Mouse (Mus musculus): Measurements from ENCODE around the gene Dab1. TPM values are rescaled to one million over a fixed set of nuclear protein-coding genes. Genes with fewer than 3 reads are reported as not detected.

Gene Dab1
- polyA plus RNA-seq, 1 experiment from 2014 or later, result 20.6 TPM

DNA sequence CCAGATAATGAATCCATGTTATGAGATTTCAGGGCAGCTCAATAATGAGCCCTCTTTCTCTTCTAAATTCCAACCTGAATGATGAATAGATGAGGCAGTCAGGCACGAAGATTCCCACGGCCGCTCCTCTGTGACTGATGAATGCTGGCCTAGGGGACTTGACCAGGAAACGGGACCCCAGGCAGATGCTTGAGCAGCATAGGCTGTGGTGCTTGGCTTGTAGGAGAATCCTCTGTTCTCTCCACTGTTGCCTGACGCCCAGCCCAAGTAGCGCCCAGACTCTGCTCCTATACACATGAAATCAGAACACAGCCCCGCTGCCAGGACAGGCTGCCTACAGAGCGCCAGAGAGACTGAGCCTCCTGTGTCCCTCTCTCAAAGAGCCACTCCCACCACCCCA, 987.7 kb downstream of the Dab1 start:
- ATAC-seq (ENCODE audit: low FRiP score, low TSS enrichment), result 0 out of 2 replicates have a peak, but pooled peaks have one; percentile 42
- no peak overlapping the region for H3K27ac ChIP-seq (ENCODE audit: low read length)
- WGBS, result 55% methylated on average over 8 of the region's 8 CpGs

DNA sequence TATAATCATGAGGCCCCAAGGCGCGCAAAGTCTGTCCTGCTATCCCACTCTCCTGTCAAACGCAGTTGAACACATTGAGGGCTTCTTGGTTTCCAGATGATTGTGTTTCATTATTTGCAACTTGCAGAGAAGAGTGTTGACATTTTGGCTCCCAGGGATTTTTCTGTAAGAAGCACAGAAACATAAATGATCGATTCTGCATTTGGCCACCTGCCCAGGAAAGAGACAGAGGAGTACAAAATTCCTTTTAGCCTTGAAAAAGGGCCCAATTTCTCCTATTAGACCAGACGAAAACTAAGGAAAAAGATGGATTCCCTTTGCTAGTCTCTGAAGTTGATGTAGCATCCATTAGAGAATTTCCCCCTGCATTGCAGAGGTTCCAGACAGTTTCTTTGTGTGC, 988.5 kb downstream of the Dab1 start:
- no peak overlapping the region for H3K9ac ChIP-seq (replicated peaks; ENCODE audit: low read length)
- whole genome bisulfite sequencing, result 68% methylated on average over 5 of the region's 5 CpGs
- H3K9me3 ChIP-seq (ENCODE audit: low read length), result no peaks in the 10 kb centered on the region
- no peak for ATAC-seq (ENCODE audit: low FRiP score, low TSS enrichment)
- H3K36me3 ChIP-seq (ENCODE audit: insufficient read depth, low read length), result no peaks in the 10 kb centered on the region
- H3K4me1 ChIP-seq (ENCODE audit: insufficient read depth, low read length), result no peaks in the 10 kb centered on the region; the same call in 1 of the 2 replicates
- no peak overlapping the region for H3K4me3 ChIP-seq (ENCODE audit: low read length)
- H3K4me2 ChIP-seq (replicated peaks; ENCODE audit: low read depth, low read length), result no peak overlapping the region
- H3K27me3 ChIP-seq (ENCODE audit: insufficient read depth, low read length), result no peaks in the 10 kb centered on the region
- H3K27ac ChIP-seq (ENCODE audit: low read length), result no peak overlapping the region

More for the DNA sequence above, 987.7 kb downstream of the Dab1 start:
- H3K36me3 ChIP-seq (ENCODE audit: insufficient read depth, low read length), result no peaks in the 10 kb centered on the region
- no peak overlapping the region for H3K9ac ChIP-seq (replicated peaks; ENCODE audit: low read length)
- H3K4me1 ChIP-seq (ENCODE audit: insufficient read depth, low read length), result no peaks in the 10 kb centered on the region; the same call in 1 of the 2 replicates
- H3K4me3 ChIP-seq (ENCODE audit: low read length), result no peak overlapping the region
- no peaks in the 10 kb centered on the region for H3K9me3 ChIP-seq (ENCODE audit: low read length)
- no peak overlapping the region for H3K4me2 ChIP-seq (replicated peaks; ENCODE audit: low read depth, low read length)
- no peaks in the 10 kb centered on the region for H3K27me3 ChIP-seq (ENCODE audit: insufficient read depth, low read length)

DNA sequence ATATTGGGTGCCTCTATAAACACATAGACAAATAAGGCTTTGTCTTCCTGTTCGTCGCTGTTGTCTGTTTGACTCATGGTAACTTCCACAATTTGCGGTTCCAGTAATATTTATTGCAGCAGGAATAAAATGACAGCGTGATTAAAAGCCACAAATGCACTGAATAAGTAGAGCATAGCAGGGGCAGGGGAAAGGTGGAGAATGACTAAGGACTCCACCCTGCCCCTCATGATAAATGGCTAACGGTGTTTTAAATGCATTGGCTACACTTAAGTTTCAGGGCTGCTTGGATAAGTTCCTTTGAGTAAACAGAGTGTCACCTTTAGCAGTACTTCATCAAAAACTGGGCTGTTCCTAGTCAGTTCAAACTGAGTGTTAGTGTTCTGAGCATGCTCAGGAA, 1000.3 kb downstream of the Dab1 start:
- H3K4me2 ChIP-seq (replicated peaks; ENCODE audit: low read depth, low read length), result no peak overlapping the region
- H3K9me3 ChIP-seq (ENCODE audit: low read length), result no peaks in the 10 kb centered on the region
- no peaks in the 10 kb centered on the region for H3K27me3 ChIP-seq (ENCODE audit: insufficient read depth, low read length)
- 25% methylated on average over 5 of the region's 5 CpGs for WGBS
- no peak overlapping the region for H3K4me3 ChIP-seq (ENCODE audit: low read length)
- 0 out of 2 replicates have a peak, but pooled peaks have one; percentile 4 for ATAC-seq (ENCODE audit: low FRiP score, low TSS enrichment)
- H3K9ac ChIP-seq (replicated peaks; ENCODE audit: low read length), result no peak overlapping the region
- no peak overlapping the region for H3K27ac ChIP-seq (ENCODE audit: low read length)
- H3K4me1 ChIP-seq (ENCODE audit: insufficient read depth, low read length), result no peaks in the 10 kb centered on the region
- no peaks in the 10 kb centered on the region for H3K36me3 ChIP-seq (ENCODE audit: insufficient read depth, low read length)

DNA sequence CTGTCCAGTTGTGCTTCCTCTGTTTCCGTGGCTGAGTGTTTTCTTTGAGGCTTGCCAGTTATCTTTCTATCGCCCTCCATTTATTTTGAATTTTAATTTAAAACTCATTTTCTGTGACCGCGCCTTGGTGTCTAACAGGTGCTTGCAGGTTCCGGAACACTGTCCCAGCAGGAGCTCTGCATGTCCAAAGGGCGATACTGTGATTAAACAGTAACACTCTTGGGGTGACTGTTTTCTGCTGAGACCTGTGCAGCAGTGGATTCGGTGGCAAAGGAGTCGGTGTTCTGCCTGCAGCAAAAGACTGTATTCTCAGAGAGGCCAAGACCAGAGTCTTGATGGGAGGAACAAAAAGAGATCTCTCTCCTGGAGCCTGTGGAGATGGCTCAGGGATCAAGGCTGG, 1006.2 kb downstream of the Dab1 start:
- ATAC-seq (ENCODE audit: low FRiP score, low TSS enrichment), result peak; percentile 59; the same call in 1 of the 2 replicates
- Histone ChIP-seq H3K9me3 (ENCODE audit: low read length) (no peaks in the 10 kb centered on the region), H3K9ac (replicated peaks; ENCODE audit: low read length) (no peak overlapping the region), H3K36me3 (ENCODE audit: insufficient read depth, low read length) (no peaks in the 10 kb centered on the region), H3K27ac (ENCODE audit: low read length) (0 out of 2 replicates have a peak overlapping the region, but pooled peaks have one; percentile 14), H3K4me2 (replicated peaks; ENCODE audit: low read depth, low read length) (no peak overlapping the region), H3K4me3 (ENCODE audit: low read length) (no peak overlapping the region), H3K4me1 (ENCODE audit: insufficient read depth, low read length) (peaks cover 7% of the 10 kb centered on the region; the same call in 1 of the 2 replicates), H3K27me3 (ENCODE audit: insufficient read depth, low read length) (no peaks in the 10 kb centered on the region)
- 66% methylated on average over 8 of the region's 8 CpGs for WGBS

DNA sequence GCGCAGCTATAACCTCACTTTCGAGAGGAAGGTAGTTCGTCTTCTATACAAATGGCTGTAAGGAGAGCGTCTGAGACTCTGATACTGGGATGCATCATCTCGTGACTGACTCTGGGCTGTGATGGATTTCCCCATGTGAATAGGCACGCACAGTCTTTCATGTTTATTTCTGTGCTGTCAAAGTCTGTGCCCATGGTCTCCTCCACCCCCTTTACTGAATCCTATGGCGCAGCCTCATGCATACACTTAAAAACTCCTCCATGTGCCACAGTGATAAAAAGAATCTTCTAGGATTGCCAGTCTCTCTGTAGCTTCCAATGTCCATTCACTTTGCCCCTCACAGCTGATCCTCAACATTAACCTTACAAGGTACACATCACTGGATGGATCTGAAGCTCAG, 1009.5 kb downstream of the Dab1 start:
- Histone ChIP-seq H3K9me3 (ENCODE audit: low read length) (no peaks in the 10 kb centered on the region), H3K4me3 (ENCODE audit: low read length) (no peak overlapping the region), H3K4me2 (replicated peaks; ENCODE audit: low read depth, low read length) (no peak overlapping the region), H3K27me3 (ENCODE audit: insufficient read depth, low read length) (no peaks in the 10 kb centered on the region), H3K27ac (ENCODE audit: low read length) (no peak overlapping the region), H3K36me3 (ENCODE audit: insufficient read depth, low read length) (no peaks in the 10 kb centered on the region), H3K4me1 (ENCODE audit: insufficient read depth, low read length) (peaks cover 7% of the 10 kb centered on the region; the same call in 1 of the 2 replicates), H3K9ac (replicated peaks; ENCODE audit: low read length) (no peak overlapping the region)
- ATAC-seq (ENCODE audit: low FRiP score, low TSS enrichment), result no peak
- WGBS, result 88% methylated on average over 7 of the region's 7 CpGs

DNA sequence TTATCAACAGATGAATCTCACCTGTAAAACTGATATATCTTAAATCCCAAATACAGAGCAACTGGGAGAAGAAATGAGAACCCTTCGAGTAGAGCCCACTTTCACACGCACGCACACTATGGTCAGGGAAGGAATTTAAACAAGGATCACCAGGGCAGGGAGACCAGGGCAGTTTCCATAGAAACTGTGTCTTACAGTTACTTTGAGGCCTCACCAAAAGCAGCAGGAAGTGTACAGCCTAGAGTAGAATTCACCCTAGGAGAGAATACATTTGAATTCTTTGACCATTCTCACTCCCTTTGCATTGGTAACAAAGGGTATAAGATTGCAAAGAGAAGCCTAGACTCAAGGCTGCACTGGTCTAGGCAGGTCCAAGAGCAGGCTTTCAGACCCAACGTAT, 1017.9 kb downstream of the Dab1 start:
- no peak overlapping the region for H3K4me3 ChIP-seq (ENCODE audit: low read length)
- no peaks in the 10 kb centered on the region for H3K27me3 ChIP-seq (ENCODE audit: insufficient read depth, low read length)
- no peak overlapping the region for H3K4me2 ChIP-seq (replicated peaks; ENCODE audit: low read depth, low read length)
- no peaks in the 10 kb centered on the region for H3K36me3 ChIP-seq (ENCODE audit: insufficient read depth, low read length)
- no peak for ATAC-seq (ENCODE audit: low FRiP score, low TSS enrichment)
- H3K27ac ChIP-seq (ENCODE audit: low read length), result no peak overlapping the region
- no peaks in the 10 kb centered on the region for H3K9me3 ChIP-seq (ENCODE audit: low read length)
- no peak overlapping the region for H3K9ac ChIP-seq (replicated peaks; ENCODE audit: low read length)
- H3K4me1 ChIP-seq (ENCODE audit: insufficient read depth, low read length), result no peaks in the 10 kb centered on the region
- 96% methylated on average over 4 of the region's 4 CpGs for WGBS

DNA sequence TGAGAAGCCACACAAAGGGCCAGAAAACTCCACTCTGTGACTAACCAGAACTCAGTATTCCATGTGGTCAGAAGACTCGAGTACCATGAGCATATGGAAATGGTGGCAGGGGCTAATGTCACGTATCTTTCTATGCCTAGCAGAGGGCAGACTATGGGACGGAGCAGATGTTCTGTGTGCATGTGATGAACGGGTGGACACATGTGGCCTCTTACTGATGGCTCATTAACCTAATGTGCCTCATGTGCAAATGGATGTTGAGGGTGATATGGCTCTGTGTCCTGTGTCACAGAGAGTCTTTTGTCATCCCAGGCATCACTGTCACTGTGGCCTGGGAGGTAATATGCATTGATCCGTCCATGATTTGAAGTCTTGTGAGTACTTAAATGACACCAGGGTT, 1021.5 kb downstream of the Dab1 start:
- H3K27ac ChIP-seq (ENCODE audit: low read length), result no peak overlapping the region
- 88% methylated on average over 5 of the region's 5 CpGs for WGBS
- H3K4me2 ChIP-seq (replicated peaks; ENCODE audit: low read depth, low read length), result no peak overlapping the region
- no peaks in the 10 kb centered on the region for H3K4me1 ChIP-seq (ENCODE audit: insufficient read depth, low read length)
- H3K9me3 ChIP-seq (ENCODE audit: low read length), result no peaks in the 10 kb centered on the region
- H3K9ac ChIP-seq (replicated peaks; ENCODE audit: low read length), result no peak overlapping the region
- H3K36me3 ChIP-seq (ENCODE audit: insufficient read depth, low read length), result no peaks in the 10 kb centered on the region
- no peak overlapping the region for H3K4me3 ChIP-seq (ENCODE audit: low read length)
- H3K27me3 ChIP-seq (ENCODE audit: insufficient read depth, low read length), result no peaks in the 10 kb centered on the region
- ATAC-seq (ENCODE audit: low FRiP score, low TSS enrichment), result no peak

DNA sequence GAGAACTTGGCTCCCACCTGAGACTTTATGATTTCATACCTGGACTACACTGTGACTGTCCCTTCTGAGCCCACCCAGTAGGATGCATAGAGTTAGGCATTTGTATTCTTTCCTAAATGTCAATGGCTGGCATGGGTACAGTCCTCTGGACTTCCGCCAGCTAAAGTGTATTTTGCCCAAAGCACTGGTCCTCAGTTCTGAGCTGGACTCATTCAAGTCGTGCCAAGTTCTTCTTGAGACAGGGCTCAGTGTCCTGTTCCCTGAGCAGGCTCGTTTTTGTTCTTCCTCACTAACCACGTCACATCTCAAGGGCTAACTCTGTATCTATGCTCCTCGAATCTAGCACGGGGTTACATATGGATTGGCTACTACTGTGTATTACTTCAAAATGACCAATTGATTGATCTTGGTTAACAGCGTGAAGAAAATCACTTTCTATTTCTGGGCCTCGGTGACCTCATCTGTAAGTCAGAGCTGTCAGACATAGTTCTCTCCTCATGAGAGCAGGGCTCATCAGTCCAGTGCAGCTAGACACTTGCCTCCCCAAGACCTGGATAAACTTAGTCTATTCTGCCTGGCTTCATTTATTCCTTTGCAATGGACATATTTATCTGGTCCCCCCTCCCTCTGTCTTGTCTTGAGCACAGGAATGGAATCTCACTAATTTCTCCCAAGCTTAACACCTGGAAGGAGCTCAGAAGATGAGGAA, 1023.8 kb downstream of the Dab1 start:
- Histone ChIP-seq H3K4me3 (ENCODE audit: low read length) (no peak overlapping the region), H3K9ac (replicated peaks; ENCODE audit: low read length) (no peak overlapping the region), H3K4me2 (replicated peaks; ENCODE audit: low read depth, low read length) (no peak overlapping the region), H3K9me3 (ENCODE audit: low read length) (no peaks in the 10 kb centered on the region), H3K27ac (ENCODE audit: low read length) (no peak overlapping the region), H3K36me3 (ENCODE audit: insufficient read depth, low read length) (no peaks in the 10 kb centered on the region), H3K4me1 (ENCODE audit: insufficient read depth, low read length) (no peaks in the 10 kb centered on the region), H3K27me3 (ENCODE audit: insufficient read depth, low read length) (no peaks in the 10 kb centered on the region)
- no peak for ATAC-seq (ENCODE audit: low FRiP score, low TSS enrichment)
- WGBS, result 88% methylated on average over 8 of the region's 8 CpGs

DNA sequence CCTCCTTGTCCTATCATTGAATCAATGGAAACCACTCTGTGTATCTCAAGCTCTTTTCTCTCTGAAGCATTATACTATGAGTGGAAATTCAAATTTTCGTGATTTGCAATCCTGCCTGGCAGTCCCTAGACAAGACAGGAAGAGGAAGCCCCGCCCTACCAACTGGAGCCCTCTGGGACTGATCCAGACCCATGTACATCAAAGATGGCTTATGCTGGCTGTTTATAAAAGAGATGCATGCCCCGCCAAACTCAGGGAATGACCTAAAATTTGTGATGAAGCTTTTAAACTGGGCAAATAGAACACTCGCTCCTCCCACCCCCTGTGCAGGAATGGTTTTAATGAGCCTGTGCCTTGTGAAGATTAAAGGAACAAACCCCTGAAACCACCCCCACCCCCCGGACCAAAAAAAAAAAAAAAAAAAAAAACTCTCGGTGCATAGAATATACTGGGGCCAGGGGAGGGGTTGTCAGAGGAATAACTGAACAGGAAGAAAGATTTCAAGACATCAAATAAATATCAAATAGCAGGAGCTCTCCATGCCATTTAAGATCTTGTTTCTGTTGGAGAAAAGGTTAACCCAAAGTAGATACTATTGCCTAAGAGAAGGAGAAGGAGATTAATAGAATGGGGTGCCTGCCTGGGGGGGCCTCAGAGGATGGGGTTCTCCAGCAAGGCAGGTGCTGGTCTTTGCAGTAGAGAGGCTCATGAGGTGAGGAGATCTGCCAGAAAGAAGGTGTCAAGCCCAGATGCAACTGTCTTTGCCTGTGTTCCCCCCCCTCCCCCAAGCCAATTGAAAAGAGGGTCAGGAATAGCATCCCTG, 1024.6 kb downstream of the Dab1 start:
- Histone ChIP-seq H3K27me3 (ENCODE audit: insufficient read depth, low read length) (no peaks in the 10 kb centered on the region), H3K4me3 (ENCODE audit: low read length) (no peak overlapping the region), H3K27ac (ENCODE audit: low read length) (no peak overlapping the region), H3K4me1 (ENCODE audit: insufficient read depth, low read length) (no peaks in the 10 kb centered on the region), H3K36me3 (ENCODE audit: insufficient read depth, low read length) (no peaks in the 10 kb centered on the region), H3K9me3 (ENCODE audit: low read length) (no peaks in the 10 kb centered on the region), H3K4me2 (replicated peaks; ENCODE audit: low read depth, low read length) (no peak overlapping the region), H3K9ac (replicated peaks; ENCODE audit: low read length) (no peak overlapping the region)
- ATAC-seq (ENCODE audit: low FRiP score, low TSS enrichment), result no peak
- WGBS, result 61% methylated on average over 6 of the region's 6 CpGs

DNA sequence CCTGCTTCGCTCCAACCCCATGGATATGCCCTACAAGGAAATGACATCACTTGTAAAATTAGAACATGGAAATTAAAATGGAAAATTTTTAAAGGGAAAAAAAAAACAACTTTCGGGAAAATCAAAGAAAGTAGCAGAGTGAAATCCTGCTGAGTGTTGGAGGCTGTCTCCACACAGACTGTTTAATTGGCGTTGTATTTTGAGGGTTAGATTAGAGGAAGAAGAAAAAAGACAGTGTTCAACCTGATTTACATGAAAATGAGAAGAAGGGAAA, 1025.1 kb downstream of the Dab1 start:
- H3K36me3 ChIP-seq (ENCODE audit: insufficient read depth, low read length), result no peaks in the 10 kb centered on the region
- no peak overlapping the region for H3K4me3 ChIP-seq (ENCODE audit: low read length)
- ATAC-seq (ENCODE audit: low FRiP score, low TSS enrichment), result no peak
- 74% methylated on average over 3 of the region's 3 CpGs for WGBS
- no peaks in the 10 kb centered on the region for H3K9me3 ChIP-seq (ENCODE audit: low read length)
- H3K27me3 ChIP-seq (ENCODE audit: insufficient read depth, low read length), result no peaks in the 10 kb centered on the region
- H3K9ac ChIP-seq (replicated peaks; ENCODE audit: low read length), result no peak overlapping the region
- no peak overlapping the region for H3K4me2 ChIP-seq (replicated peaks; ENCODE audit: low read depth, low read length)
- no peaks in the 10 kb centered on the region for H3K4me1 ChIP-seq (ENCODE audit: insufficient read depth, low read length)
- H3K27ac ChIP-seq (ENCODE audit: low read length), result no peak overlapping the region

Measured in kidney, embryonic 16.5 days (tissue).